Mouse (Mus musculus) heart, adult 2 months (tissue): ENCODE measurements around the gene Prkcd.

Source experiments
- CTCF ChIP-seq: fragments of 200-600 bp; IDR thresholded peaks from 2 replicates; pipeline ENCODE4 v1.8.1; 2022; ENCODE audit warnings: antibody characterized with exemption, mild to moderate bottlenecking, moderate library complexity
- EP300 ChIP-seq: fragments of 200-500 bp; IDR thresholded peaks from 2 replicates; pipeline ENCODE4 v1.6.1; 2011; ENCODE audit warnings: low read depth, low read length, control low read depth; ENCODE audit not compliant: insufficient read depth

- TF ChIP-seq EP300: no peak
- no peak for TF ChIP-seq CTCF
These were observed 53.8 kb downstream of the Prkcd start for GRCm38 (mm10) chr14:30572253-30572652.
